Mouse (Mus musculus): ENCODE measurements around the gene Ttc39a. TPM values are rescaled to one million over a fixed set of nuclear protein-coding genes. Genes with fewer than 3 reads are reported as not detected.

Ttc39a gene
- polyA plus RNA-seq, 2 experiments from 2014 or later = not detected

- ATAC-seq = no peak
Measured at GRCm38 (mm10) chr4:109421608-109422007, 15.2 kb downstream of the Ttc39a start.

- ATAC-seq = no peak
Measured at GRCm38 (mm10) chr4:109422436-109422835, 16.0 kb downstream of the Ttc39a start.

- ATAC-seq = no peak
Measured at GRCm38 (mm10) chr4:109423438-109423837, 17.0 kb downstream of the Ttc39a start.

- no peak for ATAC-seq
Measured at GRCm38 (mm10) chr4:109427058-109427457, 20.6 kb downstream of the Ttc39a start.

- no peak for ATAC-seq
Measured at GRCm38 (mm10) chr4:109430250-109430649, 23.8 kb downstream of the Ttc39a start.

GRCm38 (mm10) chr4:109430854-109431253, 24.4 kb downstream of the Ttc39a start:
- ATAC-seq = no peak

GRCm38 (mm10) chr4:109432668-109433375, 26.4 kb downstream of the Ttc39a start:
- ATAC-seq = no peak

GRCm38 (mm10) chr4:109433641-109434040, 27.2 kb downstream of the Ttc39a start:
- no peak for ATAC-seq

- ATAC-seq = no peak
Measured at GRCm38 (mm10) chr4:109434256-109434655, 27.8 kb downstream of the Ttc39a start.

- ATAC-seq = peak; percentile 79
Measured at GRCm38 (mm10) chr4:109437913-109438878, 31.8 kb downstream of the Ttc39a start.

GRCm38 (mm10) chr4:109439101-109439500, 32.7 kb downstream of the Ttc39a start:
- ATAC-seq = no peak

- no peak for ATAC-seq
Measured at GRCm38 (mm10) chr4:109439825-109440248, 33.4 kb downstream of the Ttc39a start.

GRCm38 (mm10) chr4:109440381-109440780, 34.0 kb downstream of the Ttc39a start:
- no peak for ATAC-seq

GRCm38 (mm10) chr4:109441000-109441399, 34.6 kb downstream of the Ttc39a start:
- no peak for ATAC-seq

GRCm38 (mm10) chr4:109442126-109442525, 35.7 kb downstream of the Ttc39a start:
- no peak for ATAC-seq

- ATAC-seq = no peak
Measured at GRCm38 (mm10) chr4:109442649-109443048, 36.2 kb downstream of the Ttc39a start.

- ATAC-seq = no peak
Measured at GRCm38 (mm10) chr4:109444471-109444870, 38.0 kb downstream of the Ttc39a start.

- no peak for ATAC-seq
Measured at GRCm38 (mm10) chr4:109444951-109445350, 38.5 kb downstream of the Ttc39a start.

- ATAC-seq = no peak
Measured at GRCm38 (mm10) chr4:109445397-109445796, 39.0 kb downstream of the Ttc39a start.

GRCm38 (mm10) chr4:109445956-109446355, 39.5 kb downstream of the Ttc39a start:
- no peak for ATAC-seq

- ATAC-seq = no peak
Measured at GRCm38 (mm10) chr4:109448531-109448930, 42.1 kb downstream of the Ttc39a start.

- ATAC-seq = no peak
Measured at GRCm38 (mm10) chr4:109456821-109457220, 50.4 kb downstream of the Ttc39a start.

- no peak for ATAC-seq
Measured at GRCm38 (mm10) chr4:109460421-109461179, 54.2 kb downstream of the Ttc39a start.
